Mouse (Mus musculus) inflammation-experienced regulatory T-cells (primary cell): ENCODE measurements around the gene Ampd1. TPM values are rescaled to one million over a fixed set of nuclear protein-coding genes. Genes with fewer than 3 reads are reported as not detected.

ENCODE experiments used
- polyA plus RNA-seq, 2 experiments: library from polyadenylated mRNA; unstranded; fragments of 100-300 nt; shearing (Covaris generic); gene quantifications; one replicate each; pipeline ENCODE4 v1.2.1; 2017

The Ampd1 gene
- 1 to 10 TPM; 1.2 to 4.8 TPM for polyA plus RNA-seq

DNA sequence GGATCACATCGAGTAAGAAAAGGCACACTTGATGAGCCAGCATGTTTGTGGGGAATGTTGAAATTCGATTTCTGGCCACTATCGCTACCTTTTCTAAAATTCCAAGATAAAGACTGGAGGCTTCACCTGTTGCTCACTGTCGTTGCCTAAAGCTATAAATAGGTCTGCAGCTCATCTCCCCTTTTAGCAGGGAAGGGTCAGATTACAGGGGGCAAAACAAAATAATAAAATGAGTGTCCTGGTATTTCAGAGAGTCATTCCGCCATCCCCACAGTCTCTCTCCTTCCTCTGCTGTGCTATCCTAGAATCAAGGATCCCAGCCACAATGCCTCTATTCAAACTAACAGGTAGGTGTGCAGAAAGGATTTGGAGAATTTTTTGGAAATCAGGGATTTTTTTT is at the start of gene Ampd1:
Gene Ampd1 (plus strand): TSS at position 244 of the 400 bp plus-strand sequence.

DNA sequence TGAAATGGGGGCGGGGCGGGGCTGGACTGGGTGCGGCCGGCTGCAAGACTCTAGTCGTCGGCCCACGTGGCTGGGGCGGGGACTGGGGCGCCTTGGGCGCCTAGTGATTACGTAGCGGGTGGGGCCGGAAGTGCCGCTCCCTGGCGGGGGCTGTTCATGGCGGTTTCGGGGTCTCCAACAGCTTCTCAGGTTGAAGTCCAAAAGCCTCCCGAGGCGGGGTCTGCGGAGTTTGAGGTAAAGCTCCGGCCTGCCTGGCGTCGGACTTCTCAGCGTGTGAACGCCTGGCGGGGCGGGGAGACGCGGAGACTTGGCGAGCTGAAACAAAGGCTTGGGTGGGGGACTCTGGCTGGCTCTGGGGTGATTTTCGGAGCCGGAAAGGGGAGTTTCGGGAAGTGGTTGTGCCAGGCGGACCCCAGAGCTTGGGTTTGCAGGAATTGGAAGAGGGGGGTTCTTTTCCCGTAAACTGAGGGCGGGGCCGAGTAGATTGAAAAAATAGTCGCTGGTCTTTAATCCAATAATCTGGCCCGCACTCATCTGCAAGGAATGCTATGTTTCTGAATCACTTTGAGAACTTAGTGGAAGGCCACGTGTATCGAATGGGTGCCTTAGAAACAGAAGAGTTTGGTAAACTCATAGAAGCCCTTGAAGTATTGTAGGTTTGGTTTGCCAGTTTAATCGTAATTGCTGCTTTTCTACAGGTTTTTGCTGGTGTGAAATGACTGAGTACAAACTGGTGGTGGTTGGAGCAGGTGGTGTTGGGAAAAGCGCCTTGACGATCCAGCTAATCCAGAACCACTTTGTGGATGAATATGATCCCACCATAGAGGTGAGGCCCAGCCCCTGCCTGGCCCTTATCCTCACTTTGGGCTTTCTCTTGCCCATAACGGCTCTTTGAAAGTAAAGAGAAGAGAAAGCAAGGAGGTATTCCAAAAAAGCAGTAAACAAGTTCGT is 15.3 kb upstream of the Ampd1 start, which contains the start of gene Nras:
Gene Nras (plus strand): TSS at position 79 of the 951 bp plus-strand sequence.

DNA sequence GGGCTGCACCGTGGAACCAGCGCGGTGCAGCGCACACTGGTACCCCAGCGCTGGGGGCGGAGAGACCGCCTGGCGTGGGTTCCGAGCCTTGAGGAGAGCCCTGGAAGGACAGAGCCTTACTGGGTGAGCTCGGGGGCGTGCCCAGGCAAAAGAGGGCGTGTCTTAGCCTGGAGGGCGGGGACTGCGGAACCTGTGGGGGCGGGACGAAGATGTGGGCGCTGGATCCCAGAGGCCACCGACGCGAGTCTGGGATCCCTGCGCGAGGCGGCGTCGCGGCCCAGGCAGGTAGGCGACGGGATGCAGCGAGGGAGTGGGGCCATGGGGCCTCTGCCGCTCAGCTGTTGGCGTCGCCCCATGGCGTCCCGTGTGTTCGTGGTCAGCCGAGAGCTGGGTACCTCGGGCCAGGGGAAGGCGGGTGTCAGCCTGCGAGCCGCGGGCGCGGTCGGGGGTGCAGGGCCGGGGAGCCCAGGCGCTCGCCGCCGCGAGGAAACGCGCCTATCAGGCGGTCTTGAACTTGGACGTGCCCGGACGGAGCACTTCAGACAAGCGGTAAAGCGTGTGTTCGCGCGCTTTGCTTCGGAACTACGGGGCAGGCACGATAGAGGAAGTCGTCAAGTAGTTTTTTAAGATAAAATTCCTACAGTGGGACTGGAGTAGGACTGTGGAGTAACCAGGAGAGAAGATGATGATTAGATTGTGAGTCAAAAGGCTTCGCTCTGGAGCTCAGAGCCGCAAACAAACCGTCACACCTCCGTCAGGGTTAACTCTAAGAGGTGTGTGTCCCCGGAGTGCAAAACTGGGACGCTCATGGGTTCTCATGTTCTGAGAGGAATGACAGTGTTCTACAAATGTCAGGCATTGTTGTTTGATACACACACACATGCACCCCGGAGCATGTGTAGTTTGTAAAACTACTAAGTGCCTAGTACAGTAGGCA is 28.9 kb downstream of the Ampd1 start, which contains the start of gene Dennd2c:
Gene Dennd2c (plus strand): TSS at position 151 of the 937 bp plus-strand sequence.

Other genes starting within 250 kb of the Ampd1 start
- gene Sycp1, start 137.9 kb upstream of the Ampd1 start, polyA plus RNA-seq = not detected
- gene Nr1h5, start 109.9 kb upstream of the Ampd1 start, polyA plus RNA-seq = under 1 TPM in 1 of 2 experiments, not detected in 1; 0.83 TPM
- 100 to 1,000 TPM in 1 of 2 experiments, 10 to 100 TPM in 1; 79.0 to 110 TPM for gene Sike1, start 78.3 kb upstream of the Ampd1 start, polyA plus RNA-seq
- gene Csde1, start 53.6 kb upstream of the Ampd1 start, polyA plus RNA-seq = 100 to 1,000 TPM; 248 to 306 TPM
- 10 to 100 TPM; 47.9 to 49.9 TPM for gene Nras, start 15.7 kb upstream of the Ampd1 start, polyA plus RNA-seq
- 1 to 10 TPM; 1.5 to 3.7 TPM for gene Dennd2c, start 28.6 kb downstream of the Ampd1 start, polyA plus RNA-seq
- gene Bcas2, start 97.6 kb downstream of the Ampd1 start, polyA plus RNA-seq = 100 to 1,000 TPM; 148 to 160 TPM
- gene Trim33, start 205.3 kb downstream of the Ampd1 start, polyA plus RNA-seq = 10 to 100 TPM; 25.4 to 28.3 TPM